Mouse (Mus musculus) CH12.LX (cell line): ENCODE results near the gene Ythdf2. TPM values are rescaled to one million over a fixed set of nuclear protein-coding genes. Genes with fewer than 3 reads are reported as not detected.

Experiments used
- DNase-seq: peaks from one replicate; pipeline ENCODE4 v3.0.0-alpha.2; 2013; ENCODE audit errors: extremely low read depth
- H3K27ac ChIP-seq: 2 replicates; pipeline ENCODE4 v1.5.1; 2012; ENCODE audit warnings: low read depth, mild to moderate bottlenecking, control low read depth, moderate library complexity; ENCODE audit not compliant: insufficient read depth
- H3K27me3 ChIP-seq: replicated peaks from 2 replicates; pipeline ENCODE3; 2012; ENCODE audit warnings: inconsistent platforms
- H3K36me3 ChIP-seq, 2 experiments: replicated peaks in 1 of 2; 2 replicates each; pipeline versions ENCODE3 to v1.6.1; 2012; ENCODE audit warnings: inconsistent platforms in 1 of 2, low read length in 1 of 2, mild to moderate bottlenecking in 1 of 2, mixed read lengths in 1 of 2, moderate library complexity in 1 of 2; ENCODE audit not compliant: control insufficient read depth in 1 of 2, insufficient read depth in 1 of 2
- H3K4me1 ChIP-seq, 2 experiments: 2 replicates each; pipeline ENCODE4 v1.6.1; 2012; ENCODE audit warnings: inconsistent platforms in 1 of 2, moderate library complexity in 1 of 2; ENCODE audit not compliant: insufficient read depth in 2 of 2, control insufficient read depth in 1 of 2
- H3K4me2 ChIP-seq: 2 replicates; pipeline ENCODE4 v1.6.1; 2012; ENCODE audit warnings: low read depth, mild to moderate bottlenecking, control low read depth; ENCODE audit not compliant: poor library complexity, insufficient read depth, severe bottlenecking
- H3K4me3 ChIP-seq, 3 experiments: fragments of 150-350 bp in 1 of 3; sonication (generic) in 1 of 3; replicated peaks in 1 of 3; 2 replicates each; pipeline versions ENCODE3 to v1.5.1; 2011 to 2012; ENCODE audit warnings: low read depth in 2 of 3, low read length in 2 of 3, mild to moderate bottlenecking in 2 of 3, moderate library complexity in 2 of 3, control low read depth in 1 of 3, improper control_type of control experiment in 1 of 3, inconsistent platforms in 1 of 3, mixed read lengths in 1 of 3; ENCODE audit not compliant: poor library complexity in 1 of 3
- H3K79me2 ChIP-seq: replicated peaks from 2 replicates; pipeline ENCODE4 v1.6.1; 2012; ENCODE audit warnings: mild to moderate bottlenecking, moderate library complexity; ENCODE audit not compliant: control insufficient read depth, poor library complexity, insufficient read depth, severe bottlenecking; ENCODE audit errors: extremely low read depth
- H3K9ac ChIP-seq: 2 replicates; pipeline ENCODE4 v1.6.1; 2012; ENCODE audit warnings: low read depth, mild to moderate bottlenecking, control low read depth, moderate library complexity; ENCODE audit not compliant: insufficient read depth
- H3K9me3 ChIP-seq: replicated peaks from 2 replicates; pipeline ENCODE3; 2012; ENCODE audit warnings: low read length, inconsistent platforms, mixed read lengths
- CHD2 ChIP-seq: IDR thresholded peaks from 2 replicates; pipeline ENCODE4 v1.6.1; 2011; ENCODE audit warnings: low read length, improper control_type of control experiment
- dilution Hi-C: fragments of 300-500 bp; cut with MboI; formaldehyde crosslinking; loops from 2 replicates; pipeline ENCODE4 v1.14.3; 2020; ENCODE audit warnings: low sequenced_read_pairs; ENCODE audit not compliant: extremely low pct_unique_long_range_greater_than_20kb, extremely low pct_ligation_motif_present
- in situ Hi-C: fragments of 300-500 bp; cut with MboI; formaldehyde crosslinking; loops from 3 replicates; pipeline ENCODE4 v1.14.3; 2019; ENCODE audit warnings: low sequenced_read_pairs, low pct_ligation_motif_present, low pct_unique_long_range_greater_than_20kb, mixed read lengths
- polyA plus RNA-seq: library from polyadenylated mRNA; unstranded; fragments of >175 nt; gene quantifications from 2 replicates; pipeline ENCODE4 v1.2.1, GENCODE M21; 2012; ENCODE audit warnings: low read depth; ENCODE audit not compliant: insufficient read length
- total RNA-seq, 2 experiments: library from RNA; depleted of rRNA; stranded (reverse); fragments of 300-350 nt in 1 of 2; fragments of >200 nt in 1 of 2; gene quantifications; 2 replicates each; pipeline ENCODE4 v1.2.3; 2012 to 2014

Gene Ythdf2
- total and polyA plus RNA-seq, 3 experiments = 51.6 to 78.3 (median 56.5) TPM

GRCm38 (mm10) chr4:132137013-132137412, 75.1 kb downstream of the Ythdf2 start:
- dilution Hi-C loops (no loop called here), in situ Hi-C loops (no loop called here)
- no peaks in the 10 kb centered on the region for H3K79me2 ChIP-seq
- H3K4me2 ChIP-seq = no peak overlapping the region
- peaks cover 21% of the 10 kb centered on the region for H3K27me3 ChIP-seq
- H3K9ac ChIP-seq = no peak overlapping the region
- H3K4me3 ChIP-seq = no peak overlapping the region
- H3K36me3 ChIP-seq = no peaks in the 10 kb centered on the region
- H3K9me3 ChIP-seq = no peaks in the 10 kb centered on the region
- no peak for TF ChIP-seq CHD2
- no peaks in the 10 kb centered on the region for H3K4me1 ChIP-seq
- no peak for DNase-seq
- H3K27ac ChIP-seq = no peak overlapping the region

Other genes starting within 250 kb of the Ythdf2 start
- 0.08 TPM in 2 replicates for gene Gm10300, start 137.6 kb downstream of the Ythdf2 start, total RNA-seq (2012; rRNA removed)
- not detected in 2 replicates for gene Gm10300, start 137.6 kb downstream of the Ythdf2 start, total RNA-seq (2014; rRNA removed)
- gene Gm10300, start 137.6 kb downstream of the Ythdf2 start, polyA plus RNA-seq = not detected in 2 replicates
- 8.4 and 10.0 TPM in 2 replicates for gene Epb41, start 137.0 kb downstream of the Ythdf2 start, total RNA-seq (2012; rRNA removed)
- gene Epb41, start 137.0 kb downstream of the Ythdf2 start, total RNA-seq (2014; rRNA removed) = 6.0 and 7.1 TPM in 2 replicates
- gene Epb41, start 137.0 kb downstream of the Ythdf2 start, polyA plus RNA-seq = 16.5 and 21.6 TPM in 2 replicates
- gene Oprd1, start 67.8 kb downstream of the Ythdf2 start, total RNA-seq (2012; rRNA removed) = not detected in 2 replicates
- not detected in 2 replicates for gene Oprd1, start 67.8 kb downstream of the Ythdf2 start, total RNA-seq (2014; rRNA removed)
- gene Oprd1, start 67.8 kb downstream of the Ythdf2 start, polyA plus RNA-seq = not detected in 2 replicates
- 8.8 and 9.0 TPM in 2 replicates for gene Gmeb1, start 49.3 kb upstream of the Ythdf2 start, total RNA-seq (2012; rRNA removed)
- gene Gmeb1, start 49.3 kb upstream of the Ythdf2 start, total RNA-seq (2014; rRNA removed) = 7.9 and 8.2 TPM in 2 replicates
- gene Gmeb1, start 49.3 kb upstream of the Ythdf2 start, polyA plus RNA-seq = 18.0 and 19.3 TPM in 2 replicates
- 29.8 and 40.2 TPM in 2 replicates for gene Taf12, start 62.1 kb upstream of the Ythdf2 start, total RNA-seq (2012; rRNA removed)
- gene Taf12, start 62.1 kb upstream of the Ythdf2 start, total RNA-seq (2014; rRNA removed) = 74.7 and 86.1 TPM in 2 replicates
- 47.8 and 53.5 TPM in 2 replicates for gene Taf12, start 62.1 kb upstream of the Ythdf2 start, polyA plus RNA-seq
- 0.38 and 0.51 TPM in 2 replicates for gene Rab42, start 91.1 kb upstream of the Ythdf2 start, total RNA-seq (2012; rRNA removed)
- gene Rab42, start 91.1 kb upstream of the Ythdf2 start, total RNA-seq (2014; rRNA removed) = not detected in 2 replicates
- 0.31 TPM in 1 of 2 replicates, not detected in the other for gene Rab42, start 91.1 kb upstream of the Ythdf2 start, polyA plus RNA-seq
- gene Trnau1ap, start 117.2 kb upstream of the Ythdf2 start, total RNA-seq (2012; rRNA removed) = 71.5 and 86.5 TPM in 2 replicates
- 70.6 and 80.5 TPM in 2 replicates for gene Trnau1ap, start 117.2 kb upstream of the Ythdf2 start, total RNA-seq (2014; rRNA removed)
- gene Trnau1ap, start 117.2 kb upstream of the Ythdf2 start, polyA plus RNA-seq = 60.7 and 64.4 TPM in 2 replicates
- gene Rcc1, start 141.3 kb upstream of the Ythdf2 start, total RNA-seq (2012; rRNA removed) = 93.6 and 126 TPM in 2 replicates
- gene Rcc1, start 141.3 kb upstream of the Ythdf2 start, total RNA-seq (2014; rRNA removed) = 148 and 150 TPM in 2 replicates
- gene Rcc1, start 141.3 kb upstream of the Ythdf2 start, polyA plus RNA-seq = 149 and 170 TPM in 2 replicates
- 1.0 and 1.4 TPM in 2 replicates for gene Phactr4, start 210.2 kb upstream of the Ythdf2 start, total RNA-seq (2012; rRNA removed)
- 0.72 and 0.95 TPM in 2 replicates for gene Phactr4, start 210.2 kb upstream of the Ythdf2 start, total RNA-seq (2014; rRNA removed)
- 9.6 and 9.9 TPM in 2 replicates for gene Phactr4, start 210.2 kb upstream of the Ythdf2 start, polyA plus RNA-seq